Mouse (Mus musculus) liver, embryonic 11.5 days (tissue): ENCODE measurements around the gene Ccser1. TPM values are rescaled to one million over a fixed set of nuclear protein-coding genes. Genes with fewer than 3 reads are reported as not detected.

Experiments used
- ATAC-seq: fragments of 200-750 bp; cut with Nextera tagmentation; replicated peaks from 2 replicates; pipeline ENCODE4 v1.8.0; 2017; ENCODE audit warnings: moderate number of reproducible peaks, mild to moderate bottlenecking, moderate TSS enrichment, moderate library complexity; ENCODE audit not compliant: low FRiP score
- DNase-seq: peaks from one replicate; pipeline ENCODE4 v3.0.0-alpha.2; 2017; ENCODE audit warnings: low spot score
- H3K27ac ChIP-seq: fragments of 300-500 bp; sonication (generic); 2 replicates; pipeline ENCODE4 v1.5.1; 2014; ENCODE audit warnings: mild to moderate bottlenecking, low read depth, low read length, control low read depth
- H3K27me3 ChIP-seq: fragments of 300-500 bp; sonication (generic); replicated peaks from 2 replicates; pipeline ENCODE4 v1.6.1; 2014; ENCODE audit warnings: low read length, mixed read lengths; ENCODE audit not compliant: control insufficient read depth, insufficient read depth
- H3K36me3 ChIP-seq: fragments of 300-500 bp; sonication (generic); 2 replicates; pipeline ENCODE4 v1.6.1; 2014; ENCODE audit warnings: mild to moderate bottlenecking, low read length, moderate library complexity, mixed read lengths; ENCODE audit not compliant: control insufficient read depth, insufficient read depth
- H3K4me1 ChIP-seq: fragments of 300-500 bp; sonication (generic); replicated peaks from 2 replicates; pipeline ENCODE4 v1.6.1; 2014; ENCODE audit warnings: low read length, mixed read lengths; ENCODE audit not compliant: control insufficient read depth, insufficient read depth
- H3K4me2 ChIP-seq: fragments of 300-500 bp; sonication (generic); 2 replicates; pipeline ENCODE4 v1.6.1; 2014; ENCODE audit warnings: mild to moderate bottlenecking, control low read depth, moderate library complexity
- H3K4me3 ChIP-seq: fragments of 300-500 bp; sonication (generic); 2 replicates; pipeline ENCODE4 v1.5.1; 2014; ENCODE audit warnings: low read depth, low read length, control low read depth
- H3K9ac ChIP-seq: fragments of 300-500 bp; sonication (generic); 2 replicates; pipeline ENCODE4 v1.6.1; 2014; ENCODE audit warnings: low read depth, low read length, control low read depth
- H3K9me3 ChIP-seq: fragments of 300-500 bp; sonication (generic); 2 replicates; pipeline ENCODE4 v1.6.1; 2016; ENCODE audit warnings: low read length, inconsistent platforms, mixed read lengths; ENCODE audit not compliant: control insufficient read depth
- WGBS: fragments of 180-500 bp; shearing (Covaris S2); extraction: QIAGEN DNeasy Blood & Tissue Kit; methylation state at CpG from one replicate; pipeline ENCODE4 v1.1.7; 2014; 5-methylcytosine and 5-hydroxymethylcytosine counted together
- polyA plus RNA-seq: library from polyadenylated mRNA; unstranded; fragments of >200 nt; fragmentation: Nextera tagmentation; extraction: Ambion mirVana; gene quantifications from 2 replicates; pipeline ENCODE4 v1.2.1, GENCODE M21; 2014

The Ccser1 gene
- polyA plus RNA-seq, 1 experiment from 2014 or later = 1.3 TPM

- H3K9ac ChIP-seq = no peak overlapping the region
- no peak overlapping the region for H3K4me2 ChIP-seq
- H3K27me3 ChIP-seq = no peaks in the 10 kb centered on the region
- ATAC-seq = no peak
- no peaks in the 10 kb centered on the region for H3K9me3 ChIP-seq
- H3K4me1 ChIP-seq = no peaks in the 10 kb centered on the region
- H3K36me3 ChIP-seq = no peaks in the 10 kb centered on the region
- no peak overlapping the region for H3K27ac ChIP-seq
- 91% methylated on average over 1 of the region's 1 CpGs for WGBS
- H3K4me3 ChIP-seq = no peak overlapping the region
- DNase-seq = no peak
Measured at GRCm38 (mm10) chr6:61387046-61387445, 206.9 kb downstream of the Ccser1 start.

GRCm38 (mm10) chr6:61427490-61427889 lies 247.4 kb downstream of the Ccser1 start:
- Histone ChIP-seq H3K4me2 (no peak overlapping the region), H3K27ac (no peak overlapping the region), H3K4me1 (no peaks in the 10 kb centered on the region), H3K27me3 (no peaks in the 10 kb centered on the region), H3K4me3 (no peak overlapping the region), H3K9me3 (no peaks in the 10 kb centered on the region), H3K36me3 (no peaks in the 10 kb centered on the region), H3K9ac (no peak overlapping the region)
- no peak for DNase-seq
- no peak for ATAC-seq
- 42% methylated on average over 2 of the region's 2 CpGs for WGBS

GRCm38 (mm10) chr6:61430881-61431725 lies 251.0 kb downstream of the Ccser1 start:
- DNase-seq (no peak), ATAC-seq (no peak)
- no peak overlapping the region for H3K27ac ChIP-seq
- H3K36me3 ChIP-seq = no peaks in the 10 kb centered on the region
- 28% methylated on average over 5 of the region's 5 CpGs for WGBS
- H3K4me2 ChIP-seq = no peak overlapping the region
- no peak overlapping the region for H3K4me3 ChIP-seq
- no peaks in the 10 kb centered on the region for H3K4me1 ChIP-seq
- no peak overlapping the region for H3K9ac ChIP-seq
- H3K9me3 ChIP-seq = no peaks in the 10 kb centered on the region
- H3K27me3 ChIP-seq = no peaks in the 10 kb centered on the region

- WGBS = 79% methylated on average over 2 of the region's 2 CpGs
- ATAC-seq (no peak), DNase-seq (no peak)
- Histone ChIP-seq H3K36me3 (no peaks in the 10 kb centered on the region), H3K4me2 (no peak overlapping the region), H3K9me3 (no peaks in the 10 kb centered on the region), H3K9ac (no peak overlapping the region), H3K4me1 (no peaks in the 10 kb centered on the region), H3K27me3 (no peaks in the 10 kb centered on the region), H3K4me3 (no peak overlapping the region), H3K27ac (no peak overlapping the region)
Measured at GRCm38 (mm10) chr6:61431726-61431984, 251.5 kb downstream of the Ccser1 start.

GRCm38 (mm10) chr6:61432167-61432566 lies 252.0 kb downstream of the Ccser1 start:
- H3K27ac ChIP-seq = no peak overlapping the region
- 56% methylated on average over 3 of the region's 3 CpGs for WGBS
- DNase-seq (no peak), ATAC-seq (no peak)
- no peaks in the 10 kb centered on the region for H3K4me1 ChIP-seq
- H3K4me3 ChIP-seq = no peak overlapping the region
- H3K36me3 ChIP-seq = no peaks in the 10 kb centered on the region
- H3K27me3 ChIP-seq = no peaks in the 10 kb centered on the region
- H3K4me2 ChIP-seq = no peak overlapping the region
- H3K9ac ChIP-seq = no peak overlapping the region
- H3K9me3 ChIP-seq = no peaks in the 10 kb centered on the region

- Histone ChIP-seq H3K27me3 (no peaks in the 10 kb centered on the region), H3K9ac (no peak overlapping the region), H3K9me3 (no peaks in the 10 kb centered on the region), H3K27ac (no peak overlapping the region), H3K4me3 (no peak overlapping the region), H3K4me2 (no peak overlapping the region), H3K36me3 (no peaks in the 10 kb centered on the region), H3K4me1 (no peaks in the 10 kb centered on the region)
- WGBS = 73% methylated on average over 3 of the region's 3 CpGs
- DNase-seq (no peak), ATAC-seq (no peak)
Measured at GRCm38 (mm10) chr6:61432703-61433102, 252.6 kb downstream of the Ccser1 start.

GRCm38 (mm10) chr6:61438165-61438564 lies 258.0 kb downstream of the Ccser1 start:
- Histone ChIP-seq H3K27ac (no peak overlapping the region), H3K4me2 (no peak overlapping the region), H3K36me3 (no peaks in the 10 kb centered on the region), H3K4me3 (no peak overlapping the region), H3K9ac (no peak overlapping the region), H3K9me3 (no peaks in the 10 kb centered on the region), H3K27me3 (no peaks in the 10 kb centered on the region), H3K4me1 (no peaks in the 10 kb centered on the region)
- no peak for DNase-seq
- ATAC-seq = no peak

- H3K27ac ChIP-seq = no peak overlapping the region
- WGBS = 90% methylated on average over 2 of the region's 2 CpGs
- no peak for ATAC-seq
- H3K4me2 ChIP-seq = no peak overlapping the region
- no peaks in the 10 kb centered on the region for H3K4me1 ChIP-seq
- H3K36me3 ChIP-seq = no peaks in the 10 kb centered on the region
- no peaks in the 10 kb centered on the region for H3K27me3 ChIP-seq
- no peaks in the 10 kb centered on the region for H3K9me3 ChIP-seq
- DNase-seq = no peak
- H3K4me3 ChIP-seq = no peak overlapping the region
- H3K9ac ChIP-seq = no peak overlapping the region
Measured at GRCm38 (mm10) chr6:61471371-61472152, 291.4 kb downstream of the Ccser1 start.

GRCm38 (mm10) chr6:61485336-61485735 lies 305.2 kb downstream of the Ccser1 start:
- no peaks in the 10 kb centered on the region for H3K27me3 ChIP-seq
- no peak overlapping the region for H3K27ac ChIP-seq
- no peaks in the 10 kb centered on the region for H3K4me1 ChIP-seq
- no peak overlapping the region for H3K9ac ChIP-seq
- DNase-seq (no peak), ATAC-seq (no peak)
- H3K4me2 ChIP-seq = no peak overlapping the region
- WGBS = 58% methylated on average over 3 of the region's 3 CpGs
- no peaks in the 10 kb centered on the region for H3K9me3 ChIP-seq
- no peaks in the 10 kb centered on the region for H3K36me3 ChIP-seq
- H3K4me3 ChIP-seq = no peak overlapping the region
